8 mouse cellular contexts compared by ENCODE assay signal in genomic region chr4:133047353-133048105, GRCm38 (mm10). TPM values are rescaled to one million over a fixed set of nuclear protein-coding genes. Genes with fewer than 3 reads are reported as not detected.
DNase-seq lines count a peak whose midpoint lies in the region; ATAC-seq and TF ChIP-seq lines count a peak whose summit lies in the region.

No protein-coding gene starts in this region.

- WGBS in heart, embryonic 10.5 days, result 29% methylated on average over 16 of the region's 16 CpGs
- WGBS in forebrain, postnatal 0 days, result 12% methylated on average over 16 of the region's 16 CpGs
- WGBS in midbrain, embryonic 12.5 days, result 5% methylated on average over 16 of the region's 16 CpGs

- peak overlapping the region; percentile 96 for H3K27ac ChIP-seq in heart, embryonic 10.5 days
- H3K27ac ChIP-seq in forebrain, postnatal 0 days (ENCODE audit: low read depth, low read length), result peak overlapping the region; percentile 73
- peak overlapping the region; percentile 89 for H3K27ac ChIP-seq in midbrain, embryonic 12.5 days (replicated peaks)

- peak overlapping the region; percentile 19; the same call in 1 of the 2 replicates for H3K4me3 ChIP-seq in heart, embryonic 10.5 days
- no peak overlapping the region for H3K4me3 ChIP-seq in forebrain, postnatal 0 days (ENCODE audit: low read depth, low read length)
- H3K4me3 ChIP-seq in midbrain, embryonic 12.5 days, result no peak overlapping the region

- 0 out of 2 replicates have a peak, but pooled peaks cover 1% of the 10 kb centered on the region for H3K36me3 ChIP-seq in heart, embryonic 10.5 days
- H3K36me3 ChIP-seq in forebrain, postnatal 0 days (ENCODE audit: insufficient read depth), result no peaks in the 10 kb centered on the region
- no peaks in the 10 kb centered on the region for H3K36me3 ChIP-seq in midbrain, embryonic 12.5 days

- peaks cover 100% of the 10 kb centered on the region for H3K4me1 ChIP-seq in heart, embryonic 10.5 days
- H3K4me1 ChIP-seq in forebrain, postnatal 0 days (ENCODE audit: insufficient read depth), result peaks cover 62% of the 10 kb centered on the region
- H3K4me1 ChIP-seq in midbrain, embryonic 12.5 days, result peaks cover 99% of the 10 kb centered on the region

- H3K4me2 ChIP-seq in forebrain, postnatal 0 days (ENCODE audit: low read depth), result 0 out of 2 replicates have a peak overlapping the region, but pooled peaks have one; percentile 15
- peak overlapping the region; percentile 37 for H3K4me2 ChIP-seq in midbrain, embryonic 12.5 days (replicated peaks)

- peak; percentile 16; the same call in 1 of the 2 replicates for ATAC-seq in forebrain, postnatal 0 days
- ATAC-seq in midbrain, embryonic 12.5 days (ENCODE audit: low FRiP score, low read depth), result peak; percentile 58
- no peak for ATAC-seq in erythroid progenitor cell, adult 5-6 weeks (replicated peaks; ENCODE audit: low FRiP score, poor library complexity, severe bottlenecking)

- intact Hi-C loops in heart, postnatal 25 days (cut with DNase I), result no loop called here

- no peaks in the 10 kb centered on the region for H3K9me3 ChIP-seq in heart, embryonic 10.5 days
- H3K9me3 ChIP-seq in forebrain, postnatal 0 days (ENCODE audit: low read length), result no peaks in the 10 kb centered on the region
- no peaks in the 10 kb centered on the region for H3K9me3 ChIP-seq in midbrain, embryonic 12.5 days

- no peak for TF ChIP-seq CTCF in forebrain, postnatal 0 days (IDR thresholded peaks at IDR 0.05; ENCODE audit: low read depth)

- no peaks in the 10 kb centered on the region for H3K27me3 ChIP-seq in heart, embryonic 10.5 days (ENCODE audit: insufficient read depth, poor library complexity, severe bottlenecking)
- H3K27me3 ChIP-seq in forebrain, postnatal 0 days (ENCODE audit: insufficient read depth, low read length), result no peaks in the 10 kb centered on the region
- peaks cover 20% of the 10 kb centered on the region for H3K27me3 ChIP-seq in midbrain, embryonic 12.5 days

- no peak for DNase-seq in heart, embryonic 10.5 days (ENCODE audit: low spot score)
- DNase-seq in heart, postnatal 25 days (ENCODE audit: low spot score), result no peak
- DNase-seq in Muller cell, postnatal 12 days (ENCODE audit: inconsistent ontology term), result peak; percentile 42
- no peak for DNase-seq in forebrain, postnatal 0 days
- no peak for DNase-seq in lung, postnatal 10 days
- DNase-seq in natural killer cell, adult 2 months (ENCODE audit: low spot score in 2 of 2), result no peak

- peak overlapping the region; percentile 44; the same call in 1 of the 2 replicates for H3K9ac ChIP-seq in forebrain, postnatal 0 days
- H3K9ac ChIP-seq in midbrain, embryonic 12.5 days (replicated peaks), result peak overlapping the region; percentile 37

RNA-seq across cellular contexts. Expression of gene Ahdc1, which starts 36.5 kb away (rescaled TPM):
- polyA plus RNA-seq in heart, embryonic 10.5 days (2016; fragmentation: Nextera tagmentation; extraction: Ambion mirVana), result 8.4 and 12.2 TPM in 2 replicates
- 10 to 100 TPM; 43.2 to 50.4 TPM for total RNA-seq in heart, postnatal 25 days (2021)
- total RNA-seq in forebrain, postnatal 0 days (2014; rRNA removed), result 56.7 and 82.4 TPM in 2 replicates
- 7.6 and 8.4 TPM in 2 replicates for polyA plus RNA-seq in forebrain, postnatal 0 days (2015; fragmentation: Nextera tagmentation; extraction: Ambion mirVana)
- 8.9 and 9.1 TPM in 2 replicates for polyA plus RNA-seq in midbrain, embryonic 12.5 days (2016; fragmentation: Nextera tagmentation; extraction: Ambion mirVana)
- total RNA-seq in erythroid progenitor cell, adult 5-6 weeks (2015; ENCODE audit: low replicate concordance), result 2.9 TPM in 2 replicates
- 0.26 TPM in 1 of 2 replicates, not detected in the other for total RNA-seq in erythroid progenitor cell, adult 5-6 weeks (2017; ENCODE audit: low replicate concordance)

Comparison
In these comparisons a context has a peak if more than half of its experiments do, and no peak if none do; other contexts are left out.
1. RNA of gene Ahdc1, which starts 36.5 kb away (total RNA-seq): 56.7 to 82.4 TPM in forebrain, postnatal 0 days and 43.2 to 50.4 TPM in heart, postnatal 25 days; 0.26 to 2.9 TPM in erythroid progenitor cell, adult 5-6 weeks; every median in the first group is over 10 times any median in the second.
2. Peak in every context shown above with its lines, with median percentiles within 50 percentile points of each other: H3K27ac ChIP-seq.